Mouse (Mus musculus): Measurements from ENCODE around the gene Rgl1.

The Rgl1 gene

DNA sequence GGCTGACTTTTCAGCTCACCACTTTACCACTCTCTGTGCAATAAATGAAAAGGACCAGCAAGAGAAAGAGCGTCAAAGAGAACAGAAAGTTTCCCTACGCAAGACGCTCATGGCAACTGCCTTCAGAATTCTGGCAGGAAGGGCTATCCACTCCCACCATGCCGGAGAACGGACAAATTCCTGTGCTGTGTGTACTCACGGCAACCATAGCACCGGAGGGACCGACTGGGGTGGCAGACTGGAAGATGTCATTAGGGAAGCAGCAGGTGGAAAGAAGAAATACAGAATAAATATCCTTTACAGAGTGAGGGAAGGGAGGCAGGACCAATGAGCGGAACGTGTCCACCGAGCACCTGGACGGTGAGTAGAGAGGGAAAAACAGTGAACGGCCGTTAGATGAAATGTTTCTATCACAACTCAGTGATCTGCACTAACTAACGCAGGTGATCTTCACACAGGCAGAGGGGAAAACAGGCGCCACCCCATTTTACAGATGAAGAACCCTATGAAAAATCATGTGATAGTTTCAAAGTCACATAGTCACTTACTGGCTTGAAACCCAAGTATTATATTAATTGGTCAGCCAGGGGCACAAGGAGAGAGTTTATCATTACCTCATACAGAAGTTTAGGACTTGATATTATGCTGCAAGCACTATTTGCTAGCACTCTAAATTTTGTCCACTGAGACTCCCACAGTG lies 152.8 kb downstream of the Rgl1 start:
- DNase-seq = no peak

DNA sequence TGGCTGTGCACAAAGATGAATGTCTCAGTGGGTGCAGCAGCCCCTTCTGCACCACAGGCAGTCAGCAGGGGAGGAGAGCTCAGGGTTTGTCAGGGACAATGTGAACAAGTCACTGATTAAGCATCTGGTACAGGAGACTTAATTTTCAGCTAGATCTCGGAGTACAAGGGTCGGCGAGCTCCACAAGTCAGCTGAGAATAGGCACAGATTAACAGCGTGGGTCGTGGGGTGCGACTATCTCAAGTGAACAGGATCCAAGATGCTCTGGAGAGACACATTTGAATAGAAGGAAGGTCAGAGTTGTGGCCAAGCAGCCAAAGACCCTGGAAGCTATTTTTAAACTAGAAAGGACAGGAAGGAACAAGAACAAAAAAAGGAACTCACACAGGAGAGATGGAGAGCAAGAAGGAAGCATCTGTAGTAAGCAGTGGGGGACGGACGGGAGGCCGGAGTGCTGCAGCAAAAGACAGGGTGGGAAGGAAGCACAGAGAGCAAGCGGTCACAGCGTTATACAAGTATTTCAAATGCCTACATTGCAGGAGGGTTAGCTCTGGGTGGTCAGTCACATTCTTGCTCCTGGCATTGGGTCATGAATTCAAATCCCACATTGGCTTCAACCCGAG lies 153.5 kb downstream of the Rgl1 start:
- DNase-seq = no peak

DNA sequence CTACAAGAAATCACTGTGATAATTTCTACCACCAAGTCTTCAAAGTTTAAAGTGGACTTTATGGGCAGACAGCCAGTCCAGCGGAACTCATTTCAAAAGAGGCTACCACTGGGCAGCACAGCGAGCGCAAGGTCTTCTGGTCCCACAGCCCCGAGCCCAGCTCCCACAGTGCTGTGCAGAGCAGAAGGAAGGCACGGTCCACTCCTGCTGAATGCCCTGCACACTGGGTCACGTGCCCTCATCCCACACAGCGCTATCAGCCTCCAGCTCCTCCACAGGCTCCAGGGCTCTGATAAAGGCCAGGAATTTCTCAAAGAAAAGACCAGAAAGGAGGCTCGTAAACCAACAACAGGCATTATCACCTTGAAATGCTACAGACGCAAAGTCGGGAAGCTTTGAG lies 156.6 kb downstream of the Rgl1 start:
- no peak for DNase-seq

DNA sequence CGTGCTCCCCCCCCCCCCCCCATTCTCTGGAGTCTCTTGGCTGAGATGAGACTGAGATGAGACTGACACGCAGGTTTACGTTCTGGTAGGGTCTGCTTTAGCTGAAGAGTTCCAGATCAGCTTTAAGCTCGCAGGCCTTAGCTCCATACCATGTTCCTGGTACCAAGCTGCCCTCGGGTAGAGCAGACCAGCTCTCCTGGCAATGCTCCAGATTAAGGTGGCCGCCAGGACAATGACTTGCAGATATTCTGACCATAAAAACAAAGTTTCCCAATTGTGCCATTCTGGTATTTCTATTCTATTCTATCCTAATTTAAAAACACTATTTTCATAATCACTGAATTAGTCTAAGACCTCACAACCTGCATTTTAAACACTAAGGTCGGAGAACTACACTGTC lies 157.1 kb downstream of the Rgl1 start:
- DNase-seq = no peak

DNA sequence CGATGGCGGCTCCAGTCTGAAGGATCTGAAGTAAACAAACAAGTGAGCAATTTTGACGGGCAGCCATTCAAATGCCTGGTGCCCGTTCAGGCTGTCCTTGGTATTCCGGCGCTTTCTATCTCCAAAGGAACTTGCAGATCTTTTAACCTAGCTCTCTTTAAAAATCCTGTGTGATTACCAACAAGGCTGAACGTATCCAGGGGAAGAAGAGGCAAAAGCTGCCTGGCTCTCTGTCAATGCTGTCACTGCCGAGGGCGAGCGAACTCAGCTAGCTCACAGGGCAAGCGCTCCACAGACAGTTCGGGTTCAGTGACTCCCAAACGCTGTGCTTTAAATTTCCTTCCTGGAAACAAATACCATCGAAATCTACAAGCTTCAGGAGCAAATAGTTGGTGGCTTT lies 158.4 kb downstream of the Rgl1 start:
- DNase-seq = no peak

DNA sequence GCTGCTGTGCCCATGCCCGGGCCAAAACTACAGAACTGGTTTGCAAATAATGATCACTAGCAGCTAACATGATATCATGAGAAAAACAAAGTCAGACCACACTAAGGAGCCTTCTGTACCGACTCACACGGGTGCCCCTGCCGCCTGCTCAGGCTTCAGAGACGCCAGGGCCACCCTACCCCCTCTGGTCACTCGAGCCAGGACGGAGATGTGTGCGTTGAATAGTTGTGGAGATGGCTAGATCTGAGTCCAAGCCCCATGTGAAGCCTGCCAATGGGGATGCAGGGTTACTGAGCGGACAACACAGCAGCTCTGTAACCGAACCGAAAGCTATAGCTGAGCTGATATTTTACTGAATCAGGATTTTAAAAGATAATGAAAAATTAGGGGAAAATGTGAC lies 159.4 kb downstream of the Rgl1 start:
- DNase-seq = no peak

DNA sequence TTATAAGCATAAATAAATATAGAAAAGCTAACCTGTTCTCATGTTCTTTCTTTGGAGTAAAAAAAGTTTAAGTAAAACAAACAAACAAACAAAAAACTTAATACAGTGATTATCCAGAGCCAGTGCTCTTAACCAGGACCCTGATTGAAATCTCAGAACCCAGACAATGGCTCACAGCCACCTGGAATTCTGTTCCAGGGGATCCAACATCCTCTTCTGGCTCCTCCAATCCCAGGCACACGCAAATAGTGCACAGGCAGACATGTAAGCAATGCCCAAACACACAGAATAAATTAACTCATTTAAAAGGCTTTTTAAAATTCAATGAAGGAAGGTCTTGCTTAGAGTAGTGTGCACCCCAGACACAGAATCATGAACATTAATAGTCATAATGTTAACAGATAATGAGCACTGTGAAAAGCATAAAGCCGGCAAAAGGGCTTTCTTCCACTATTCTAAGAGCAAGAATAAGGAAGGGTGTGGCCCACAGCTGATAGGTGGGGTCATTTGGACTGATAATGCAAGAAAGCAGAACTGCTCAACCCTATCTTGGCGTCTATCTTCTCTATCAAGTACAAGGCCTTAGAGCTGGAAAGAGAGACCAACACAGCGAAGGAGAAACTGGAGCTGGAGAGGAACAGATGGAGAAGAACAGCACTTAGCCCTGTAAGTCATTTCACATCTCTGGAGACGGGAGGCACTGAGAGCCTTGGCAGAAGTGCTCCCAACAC lies 160.1 kb downstream of the Rgl1 start:
- no peak for DNase-seq

DNA sequence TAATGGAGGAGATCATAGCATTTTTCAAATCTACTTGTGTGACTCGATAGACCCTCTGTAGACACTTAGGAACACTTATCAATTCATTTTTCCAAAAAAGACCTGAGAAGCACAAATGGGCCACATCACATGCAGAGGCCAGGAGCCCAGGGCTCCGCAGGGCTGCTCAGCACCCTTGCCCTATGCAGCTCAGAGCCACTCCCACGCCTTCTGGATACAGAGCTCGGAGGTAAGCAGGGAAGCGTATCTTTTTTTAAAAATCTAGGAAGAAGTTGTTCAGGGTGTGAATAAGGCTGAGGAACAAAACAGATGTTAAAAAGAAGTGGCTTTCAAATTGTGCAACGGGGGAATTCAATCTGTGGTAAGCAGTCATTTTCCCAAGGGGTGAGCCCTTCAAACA lies 162.0 kb downstream of the Rgl1 start:
- no peak for DNase-seq

DNA sequence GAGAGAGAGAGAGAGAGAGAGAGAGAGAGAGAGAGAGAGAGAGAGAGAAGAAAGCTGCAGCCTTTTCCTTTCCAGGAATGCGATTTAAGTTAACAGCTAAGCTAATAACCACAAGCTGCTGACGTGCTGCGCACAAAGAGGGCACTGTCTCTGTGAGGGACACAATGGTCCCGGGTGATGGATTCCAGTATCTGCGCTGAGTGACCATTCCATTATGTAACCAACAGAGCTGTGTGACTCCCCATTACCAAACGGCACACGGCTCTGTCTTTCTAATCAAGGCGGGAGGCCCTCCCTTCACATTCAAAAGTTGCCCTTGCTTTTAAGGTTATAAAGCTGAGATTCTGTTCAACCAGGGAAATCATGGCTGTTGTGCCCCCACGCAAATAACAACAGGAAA lies 162.5 kb downstream of the Rgl1 start:
- no peak for DNase-seq

DNA sequence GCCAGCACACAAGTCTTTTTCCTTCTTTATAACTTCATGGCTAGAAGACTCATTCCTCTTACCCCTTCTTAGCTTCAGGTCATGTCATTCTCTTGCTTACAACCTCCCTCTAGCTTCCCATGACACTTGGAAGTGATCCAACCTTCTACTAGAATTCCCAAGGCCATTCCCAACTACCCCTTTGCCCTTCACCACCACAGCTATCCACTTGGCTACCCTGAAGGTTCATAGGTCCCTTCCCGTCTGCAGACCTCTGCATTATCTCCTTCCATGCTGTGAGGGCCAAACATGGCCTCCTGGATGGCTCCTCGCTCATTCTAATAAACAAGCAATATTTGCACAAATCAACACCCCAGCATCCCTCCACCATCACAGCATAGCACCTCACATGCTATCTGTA lies 165.7 kb downstream of the Rgl1 start:
- no peak for DNase-seq

DNA sequence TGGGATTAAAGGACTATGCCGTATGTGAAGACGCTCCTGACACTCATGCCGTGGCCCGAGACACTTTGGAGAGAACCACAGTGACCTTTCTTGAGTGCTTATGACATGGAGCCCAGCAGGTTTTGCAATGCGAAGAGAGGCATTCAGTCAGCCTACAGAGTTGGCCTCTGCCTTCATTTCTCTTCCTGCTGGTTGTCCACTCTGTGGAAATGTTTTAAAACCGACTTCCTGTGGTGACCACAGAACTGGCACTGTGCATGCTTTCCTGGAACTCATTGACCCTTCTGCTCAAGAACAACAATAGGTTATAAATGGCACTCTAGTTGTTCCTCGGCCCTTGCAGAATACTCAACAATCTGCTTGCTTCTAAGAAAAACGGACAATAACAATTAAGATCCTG lies 166.8 kb downstream of the Rgl1 start:
- peak; percentile 77 to 87 for DNase-seq

DNA sequence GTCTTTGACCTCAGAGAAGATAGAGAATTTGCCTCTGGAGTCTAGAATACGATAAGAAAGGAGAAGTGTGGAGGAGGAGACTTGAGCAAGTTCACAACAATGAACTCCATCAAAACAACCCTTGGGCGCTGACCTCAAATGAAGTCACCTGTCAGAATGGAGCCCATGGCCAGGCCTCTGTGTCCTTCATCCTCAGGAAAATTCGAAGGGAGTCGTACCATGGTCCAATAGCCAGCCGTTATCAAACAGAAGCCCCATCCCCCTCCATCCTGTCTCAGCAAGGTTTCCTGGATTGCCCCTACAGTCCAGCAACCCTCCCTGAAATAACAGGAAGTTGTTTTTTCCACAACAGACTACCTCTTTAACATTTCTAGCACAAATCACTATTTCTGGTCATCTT lies 171.5 kb downstream of the Rgl1 start:
- DNase-seq = no peak

DNA sequence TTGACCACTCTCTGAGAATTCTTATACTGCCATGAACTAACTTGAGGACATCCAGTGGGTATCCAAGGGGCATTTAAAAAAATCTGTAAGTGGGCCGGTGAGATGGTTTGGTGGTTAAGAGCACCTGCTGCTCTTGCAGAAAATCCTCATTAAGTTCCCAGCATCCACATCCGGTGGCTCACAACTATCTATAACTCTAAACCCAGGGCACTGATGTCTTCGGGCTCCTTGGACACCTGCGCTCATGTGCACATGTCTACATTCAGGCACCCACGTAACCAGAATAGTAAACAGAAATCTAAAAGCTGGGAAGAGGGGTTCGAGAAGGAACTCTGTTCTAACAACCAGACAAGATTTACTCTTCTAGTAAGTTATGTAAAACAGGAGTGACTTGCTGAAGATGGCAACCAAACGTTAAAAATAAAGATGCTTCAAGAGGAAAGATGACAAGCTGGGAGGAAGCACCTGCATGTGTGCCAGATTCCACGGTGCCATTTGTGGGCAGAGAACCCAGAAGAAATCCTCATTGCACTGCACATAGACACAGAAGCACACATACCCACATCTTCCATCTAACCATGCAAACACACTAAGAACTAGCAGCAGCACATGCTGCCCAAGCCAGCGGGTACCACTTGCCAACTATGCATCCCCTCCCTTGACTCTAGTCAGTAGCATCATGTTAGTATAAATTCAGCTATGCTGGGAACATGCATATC lies 172.2 kb downstream of the Rgl1 start:
- DNase-seq = no peak

DNA sequence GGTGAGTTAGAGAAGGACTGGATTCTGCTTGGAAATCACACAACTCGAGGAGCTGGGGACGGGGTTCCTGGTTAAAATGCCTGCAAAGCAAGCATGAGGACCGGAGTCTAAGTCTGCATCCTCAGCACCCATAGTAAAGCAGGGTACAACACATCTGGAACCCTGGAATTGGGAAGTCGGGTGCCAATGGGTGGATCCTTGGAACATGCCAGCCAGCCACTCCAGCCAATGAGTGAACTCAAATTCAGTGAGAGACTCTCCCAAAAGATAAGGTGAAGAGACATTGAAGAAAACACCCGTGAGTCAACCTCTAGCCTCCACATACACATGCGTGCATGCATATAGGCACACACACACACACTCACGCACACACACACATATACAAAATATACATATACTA lies 172.8 kb downstream of the Rgl1 start:
- DNase-seq = no peak

DNA sequence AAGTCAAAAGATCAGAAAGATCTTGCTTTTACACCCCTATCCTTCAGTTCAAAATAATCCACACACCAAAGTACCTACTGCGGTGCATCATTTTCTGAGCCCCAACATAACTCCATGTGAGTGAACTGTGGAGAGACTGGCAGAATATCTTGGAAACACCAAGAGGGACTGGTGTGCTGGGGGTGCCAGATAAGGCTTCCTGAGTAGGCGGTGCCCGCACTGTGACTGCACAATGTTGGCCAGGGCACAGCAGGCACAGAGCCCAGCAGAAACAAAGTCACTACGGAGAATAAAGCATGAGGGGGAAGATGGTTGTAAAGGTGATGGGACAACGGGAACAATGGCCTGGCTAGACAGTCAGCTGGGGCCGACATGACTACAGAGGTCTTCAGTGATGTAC lies 173.5 kb downstream of the Rgl1 start:
- DNase-seq = peak; percentile 70 to 75

DNA sequence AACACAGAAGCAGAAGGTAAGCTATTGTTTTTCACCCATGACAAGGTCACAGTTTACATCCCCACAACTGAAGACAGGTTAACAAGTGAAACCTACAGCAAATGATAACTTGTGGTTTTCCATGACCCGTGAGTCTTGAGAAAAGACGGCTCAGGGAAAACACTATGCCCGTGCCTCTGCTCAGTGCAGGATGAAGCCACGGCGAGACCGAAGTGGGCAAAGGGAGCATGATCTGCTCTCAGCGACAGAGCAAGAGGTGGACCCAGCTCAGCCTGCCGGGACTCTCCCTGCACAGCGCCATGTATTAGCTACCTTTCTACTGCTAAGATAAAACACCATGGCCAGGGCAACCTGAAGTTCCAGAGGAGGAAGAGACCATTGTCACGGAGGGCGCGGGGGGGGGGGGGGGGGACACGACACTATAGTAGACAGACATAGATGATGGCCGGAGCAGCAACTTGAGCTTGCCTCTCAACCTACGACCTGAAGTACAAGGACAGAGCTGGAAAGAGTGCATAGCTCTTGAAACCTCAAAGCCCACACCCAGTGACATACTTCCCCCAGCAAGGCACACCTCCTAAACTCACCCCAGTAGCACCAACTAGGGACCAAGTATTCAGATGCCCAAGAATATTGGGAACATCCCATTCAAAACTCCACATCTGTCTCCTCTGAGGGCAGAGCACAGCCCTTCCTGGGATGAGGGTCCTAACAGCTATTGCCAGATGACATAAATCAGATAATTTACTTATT lies 174.2 kb downstream of the Rgl1 start:
- DNase-seq = no peak

DNA sequence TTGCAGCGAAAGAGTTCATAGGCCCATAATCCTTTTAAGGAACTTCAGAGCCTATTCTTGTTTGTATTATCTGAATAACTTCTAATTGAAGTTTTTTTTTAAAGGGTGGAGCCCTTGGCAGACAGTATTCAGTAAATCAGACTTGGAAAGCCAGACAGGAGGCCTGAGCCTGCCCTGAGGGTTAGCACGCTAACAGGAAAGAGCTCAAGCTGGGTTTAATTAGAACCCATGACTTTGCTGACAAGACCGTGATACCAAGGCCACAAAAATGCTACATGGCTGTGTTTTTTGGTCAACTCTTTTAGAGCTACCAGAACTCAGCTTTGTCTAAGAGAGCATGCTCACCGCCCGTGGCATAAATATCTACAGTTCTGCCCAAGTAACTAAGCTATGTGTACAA lies 175.8 kb downstream of the Rgl1 start:
- DNase-seq = no peak

DNA sequence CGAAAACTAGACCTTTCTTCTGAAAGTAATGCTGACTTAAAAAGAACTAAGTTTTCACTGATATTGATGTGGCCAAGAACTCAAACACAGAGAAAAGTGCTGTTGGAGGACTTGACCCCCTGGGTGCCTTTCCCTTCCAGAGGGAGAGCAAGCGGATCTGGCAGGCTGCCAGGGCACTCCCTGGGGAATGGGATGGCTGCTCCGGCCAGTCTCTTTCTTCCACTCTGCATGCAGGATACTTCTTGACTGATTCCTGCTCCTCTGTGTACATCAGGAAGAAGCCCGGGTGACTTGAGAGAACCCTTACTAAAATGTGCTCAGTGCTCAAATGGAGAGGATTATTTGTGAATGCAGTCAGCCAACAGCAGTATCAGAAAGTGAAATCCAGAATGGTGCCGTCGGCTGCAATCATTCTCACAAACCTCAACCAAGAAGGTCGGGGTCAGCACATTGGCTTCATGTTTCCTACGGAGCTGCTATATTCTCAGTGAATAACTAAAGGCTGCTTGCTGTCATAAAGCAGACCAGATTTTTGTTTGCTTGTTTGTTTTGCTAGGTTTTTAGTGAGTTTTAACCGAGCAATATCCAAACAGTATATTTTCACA lies 176.7 kb downstream of the Rgl1 start:
- peak; percentile 65 to 78 for DNase-seq

DNA sequence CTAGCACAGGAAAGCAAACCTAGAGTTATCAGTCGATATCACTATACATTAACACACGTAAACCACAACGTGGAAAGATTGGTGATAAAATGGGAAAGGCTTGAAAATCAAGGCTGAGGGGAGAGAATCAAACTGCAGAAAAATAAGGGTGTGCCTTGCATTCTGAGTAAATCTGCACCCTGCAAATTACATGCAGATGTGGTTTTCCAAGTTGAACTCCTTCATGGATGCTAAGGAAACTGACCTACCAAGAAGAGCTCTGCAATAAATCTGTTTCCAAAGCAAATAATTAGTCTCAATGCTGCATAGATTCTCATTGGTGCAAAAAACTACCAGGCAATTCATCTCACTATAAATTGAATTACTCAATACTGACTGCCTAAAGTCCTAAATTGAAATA lies 178.7 kb downstream of the Rgl1 start:
- DNase-seq = no peak

DNA sequence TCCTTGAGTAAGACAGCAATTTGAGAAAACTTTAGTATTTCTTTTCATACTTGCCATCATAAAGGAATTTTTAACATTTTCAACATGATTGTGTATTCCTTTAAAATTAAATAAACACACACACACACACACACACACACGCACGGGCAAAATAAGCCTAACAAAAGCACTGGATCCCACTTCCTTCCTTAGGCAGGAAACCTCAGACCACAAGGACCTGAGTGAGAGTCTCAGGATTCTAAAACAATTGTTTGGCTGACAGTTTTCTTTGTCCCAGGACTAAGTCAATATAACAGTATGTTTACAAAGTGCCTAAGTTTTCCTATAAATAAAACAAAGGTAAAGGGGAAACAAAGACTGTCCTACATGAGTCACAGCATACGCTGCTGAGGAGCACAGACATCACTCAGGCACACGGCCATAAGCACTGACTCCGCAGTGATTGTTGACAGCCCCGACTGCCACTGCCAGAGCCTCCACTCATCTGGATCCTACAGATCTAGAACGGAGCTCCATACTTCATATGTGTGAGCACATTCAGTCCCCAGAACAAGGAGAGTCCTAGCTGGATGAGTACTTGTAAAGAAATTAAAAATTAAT lies 180.7 kb downstream of the Rgl1 start:
- DNase-seq = peak in 1 of 2 experiments; percentile 34

DNA sequence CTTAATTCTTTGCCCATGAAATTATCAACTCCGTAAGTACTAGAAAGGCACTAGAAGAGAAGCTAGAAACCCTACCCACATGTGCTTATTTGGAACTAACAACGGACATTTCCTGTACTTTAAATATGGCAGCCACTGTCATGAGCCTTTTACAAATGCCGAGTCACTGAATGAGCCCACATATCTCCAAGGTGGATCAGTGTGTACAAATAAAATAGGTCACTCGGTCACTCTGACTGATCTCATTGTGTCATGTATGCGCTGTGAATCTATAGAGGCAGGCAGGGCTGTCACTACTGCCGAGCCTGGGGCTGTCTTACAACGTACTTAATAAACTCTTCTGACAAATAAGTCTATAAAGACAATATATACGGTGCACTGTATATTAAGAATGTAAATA lies 181.2 kb downstream of the Rgl1 start:
- DNase-seq = no peak
